Mouse (Mus musculus) regulatory T cell (primary cell): ENCODE results near the gene Armc3.
"Not testable (repeated sequence)": the region's sequence is repeated elsewhere in the genome, so short reads cannot be mapped to it uniquely, and the experiment has no call there.

Source experiments
- in situ Hi-C: fragments of 300-600 bp; cut with MboI, MseI; formaldehyde crosslinking; loops from one replicate; pipeline ENCODE4 v1.15.1; 2025; ENCODE audit warnings: high pct_unique_total_duplicates

Armc3 gene

GRCm38 (mm10) chr2:19270709-19271120 lies 71.6 kb downstream of the Armc3 start:
- in situ Hi-C loops, result loop anchor here (10.0 kb wide), 1 partner anchor 276 kb away; the partner anchor contains the start of genes 4930426L09Rik and Pip4k2a

- in situ Hi-C loops, result loop anchor here (10.0 kb wide), 1 partner anchor 280 kb away; the partner anchor contains the start of genes 4930426L09Rik and Pip4k2a
These were observed 75.5 kb downstream of the Armc3 start for GRCm38 (mm10) chr2:19274583-19274982.

DNA sequence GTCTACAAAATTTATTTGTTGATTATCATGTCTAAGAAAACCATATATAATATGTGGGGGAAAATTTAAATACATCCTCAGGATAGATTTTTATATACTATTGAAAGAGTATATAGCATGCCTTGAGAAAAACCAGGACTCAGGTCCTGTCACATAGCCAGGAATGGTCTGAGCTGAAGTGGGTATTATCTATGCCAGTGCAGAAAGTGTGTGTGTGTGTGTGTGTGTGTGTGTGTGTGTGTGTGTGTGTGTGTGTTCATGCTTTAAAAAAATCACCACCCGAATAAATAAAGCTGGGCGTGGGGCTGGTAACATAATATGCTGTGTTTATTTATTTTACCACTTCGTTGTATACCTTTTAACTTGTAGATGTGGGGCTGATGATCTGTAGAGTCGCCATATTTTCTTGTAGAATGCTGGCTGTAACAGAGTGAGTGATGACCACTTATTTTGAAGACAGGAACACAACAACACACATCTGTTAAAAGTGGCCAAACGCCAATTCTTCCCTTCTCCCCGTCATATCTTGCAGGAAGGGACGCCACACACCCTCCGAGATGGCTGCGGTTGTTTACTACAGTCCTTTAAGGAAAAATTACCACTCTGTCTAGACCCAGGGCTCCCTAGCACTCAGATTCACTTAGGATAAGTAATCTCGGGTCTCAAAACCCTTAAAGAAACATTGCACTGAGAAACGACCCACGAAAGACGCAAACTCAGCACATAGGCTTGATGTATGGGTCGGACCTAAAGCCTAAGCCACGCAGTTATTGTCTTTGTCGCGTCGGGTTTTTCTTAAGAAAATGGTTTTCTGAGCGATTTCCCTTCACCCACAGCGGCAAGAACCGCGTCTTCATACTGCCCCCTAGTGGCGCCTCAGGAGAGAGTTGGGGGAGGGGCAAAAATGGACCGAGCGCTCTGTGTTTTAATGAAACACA lies 76.8 kb downstream of the Armc3 start:
- in situ Hi-C loops, result loop anchor here (10.0 kb wide), 1 partner anchor 281 kb away; the partner anchor contains the start of genes 4930426L09Rik and Pip4k2a

DNA sequence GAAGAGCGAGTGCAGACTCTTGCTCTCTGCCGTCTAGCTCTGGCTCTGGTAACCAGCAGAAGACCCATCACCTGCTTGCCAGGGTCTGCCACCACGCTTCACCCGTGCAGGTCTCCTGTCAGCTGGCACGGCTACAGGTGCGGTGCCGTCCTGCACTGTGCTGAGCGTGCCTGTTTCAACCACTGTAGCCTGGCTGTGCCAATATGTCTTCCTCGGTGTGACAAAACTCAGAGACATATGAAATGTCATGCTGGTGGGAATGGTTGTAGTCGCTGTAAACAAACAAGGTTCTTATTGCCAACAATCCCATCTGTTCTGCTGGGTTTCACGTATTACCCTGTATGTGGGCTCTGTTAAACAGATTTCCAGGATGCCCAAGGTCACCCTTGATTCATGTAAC lies 81.2 kb downstream of the Armc3 start:
- in situ Hi-C loops, result no loop called here

DNA sequence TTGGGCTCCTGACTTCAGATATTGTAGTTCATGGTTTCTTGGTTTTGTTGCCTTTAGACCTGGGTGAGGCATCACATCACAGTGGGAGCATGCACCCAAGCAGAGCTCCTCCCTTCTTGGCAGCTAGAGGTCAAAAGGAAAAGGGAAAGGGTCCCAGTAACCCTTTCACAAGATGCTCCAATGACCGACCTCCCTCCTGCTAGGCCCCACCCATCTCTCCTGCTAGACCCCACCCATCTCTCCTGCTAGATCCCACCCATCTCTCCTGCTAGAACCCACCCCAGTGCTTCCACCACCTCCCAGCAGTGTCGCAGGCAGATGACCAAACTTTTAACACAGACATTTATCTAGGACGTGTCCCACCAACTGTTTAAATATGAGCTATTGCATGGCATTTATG lies 93.3 kb downstream of the Armc3 start:
- in situ Hi-C loops, result no loop called here

- in situ Hi-C loops, result no loop called here
These were observed 101.4 kb downstream of the Armc3 start for GRCm38 (mm10) chr2:19300345-19301089.

GRCm38 (mm10) chr2:19301251-19301650 lies 102.1 kb downstream of the Armc3 start:
- in situ Hi-C loops, result no loop called here

DNA sequence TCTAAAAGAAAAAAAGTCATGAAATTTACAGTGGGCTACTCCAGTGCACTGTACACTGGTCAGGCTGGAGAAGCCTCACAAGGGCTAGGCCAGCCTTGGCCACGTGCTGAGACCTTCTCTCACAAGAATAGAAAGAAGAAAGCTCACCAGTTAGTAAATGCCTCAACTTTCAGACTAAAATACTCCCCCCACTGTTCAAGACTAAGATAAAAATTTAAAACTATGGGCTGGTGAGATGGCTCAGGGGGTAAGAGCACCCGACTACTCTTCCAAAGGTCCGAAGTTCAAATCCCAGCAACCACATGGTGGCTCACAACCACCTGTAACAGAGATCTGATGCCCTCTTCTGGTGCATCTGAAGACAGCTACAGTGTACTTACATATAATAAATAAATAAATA lies 104.0 kb downstream of the Armc3 start:
- in situ Hi-C loops, result not testable (repeated sequence)

GRCm38 (mm10) chr2:19310498-19310897 lies 111.4 kb downstream of the Armc3 start:
- in situ Hi-C loops, result no loop called here

- in situ Hi-C loops, result no loop called here
These were observed 117.0 kb downstream of the Armc3 start for GRCm38 (mm10) chr2:19316056-19316455.

DNA sequence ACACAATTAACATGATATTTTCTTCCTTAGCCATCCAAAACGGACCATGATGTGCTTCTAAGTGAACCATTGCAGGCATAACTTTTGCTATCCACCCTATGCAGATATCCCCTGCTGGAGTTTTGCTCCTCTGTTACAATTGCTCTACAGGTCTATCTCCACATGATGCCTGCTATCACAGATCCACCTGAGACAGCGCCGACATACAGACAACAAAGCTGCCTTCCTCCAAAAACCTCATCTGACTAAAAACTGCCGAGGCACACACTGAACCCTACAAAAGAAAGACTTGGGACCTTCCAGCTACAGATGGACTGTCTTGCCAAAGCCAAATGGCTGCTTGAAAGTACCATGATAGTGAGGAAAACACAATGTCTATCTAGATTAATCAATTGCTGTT lies 117.6 kb downstream of the Armc3 start:
- in situ Hi-C loops, result no loop called here

GRCm38 (mm10) chr2:19317151-19317812 lies 118.2 kb downstream of the Armc3 start:
- in situ Hi-C loops, result not testable (repeated sequence)

- in situ Hi-C loops, result no loop called here
These were observed 119.4 kb downstream of the Armc3 start for GRCm38 (mm10) chr2:19318499-19318898.

GRCm38 (mm10) chr2:19319284-19319683 lies 120.2 kb downstream of the Armc3 start:
- in situ Hi-C loops, result no loop called here

- in situ Hi-C loops, result no loop called here
These were observed 123.3 kb downstream of the Armc3 start for GRCm38 (mm10) chr2:19322448-19322847.

GRCm38 (mm10) chr2:19326376-19326775 lies 127.3 kb downstream of the Armc3 start:
- in situ Hi-C loops, result no loop called here

GRCm38 (mm10) chr2:19327811-19328210 lies 128.7 kb downstream of the Armc3 start:
- in situ Hi-C loops, result no loop called here

DNA sequence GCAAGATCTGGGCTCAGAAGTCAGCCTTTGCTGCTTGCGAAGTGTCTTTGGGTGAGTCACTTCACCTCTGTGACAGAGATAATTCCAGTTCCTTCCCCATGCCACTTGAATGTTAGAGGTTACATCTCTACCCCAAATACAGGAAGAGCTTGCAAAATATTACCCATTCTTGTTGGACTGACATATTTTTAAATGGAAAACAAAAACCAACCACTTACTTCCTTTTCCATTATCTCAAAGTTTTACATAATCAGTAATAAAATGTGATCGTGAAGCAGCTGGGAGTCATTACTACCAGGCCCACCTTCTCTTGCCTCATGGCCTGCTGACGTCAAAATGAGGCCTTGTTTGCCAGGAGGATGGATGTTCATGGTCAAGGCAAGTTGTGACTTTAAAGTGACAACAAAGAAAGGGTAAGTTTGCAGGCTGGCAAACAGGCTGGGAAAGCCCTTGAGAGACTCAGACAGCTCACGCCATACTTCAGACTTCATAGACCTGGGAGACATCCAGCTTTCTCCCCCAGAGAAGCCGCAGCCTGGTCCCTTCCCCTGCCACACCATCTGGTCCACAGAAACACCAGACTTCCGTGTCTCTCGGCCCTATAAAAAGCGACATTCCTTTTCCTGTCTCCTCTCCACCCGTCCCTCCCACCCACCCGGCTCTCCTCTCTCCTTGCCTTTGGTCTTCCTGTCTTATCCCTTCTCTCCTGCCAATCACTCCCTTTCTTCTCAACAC lies 145.0 kb downstream of the Armc3 start:
- in situ Hi-C loops, result no loop called here

- in situ Hi-C loops, result no loop called here
These were observed 145.7 kb downstream of the Armc3 start for GRCm38 (mm10) chr2:19344636-19345413.

DNA sequence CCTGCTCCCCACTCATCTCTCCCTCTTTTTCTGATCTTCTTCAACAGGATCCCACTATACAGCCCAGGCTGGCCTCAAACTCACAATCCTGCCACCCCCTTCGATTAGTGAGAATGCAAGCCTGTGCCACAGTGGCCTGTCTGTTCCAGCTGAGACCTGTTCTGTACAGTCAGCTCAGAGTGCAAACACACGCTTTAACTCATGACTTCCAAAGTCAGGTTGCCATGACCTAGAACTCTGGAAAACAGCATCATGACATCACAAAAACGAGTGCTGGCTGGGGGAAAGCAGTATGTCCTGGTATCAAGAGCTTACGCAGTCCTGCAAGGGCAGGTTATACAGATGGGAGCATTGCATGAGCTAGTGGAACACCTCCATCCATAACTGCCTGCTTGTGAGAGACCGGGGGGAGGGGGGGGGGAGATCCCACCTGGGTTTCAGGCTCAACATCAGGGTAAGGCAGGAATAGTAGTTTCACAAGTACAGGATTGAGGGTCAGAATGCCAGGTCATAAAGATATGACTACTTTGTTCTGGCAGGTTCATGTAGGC lies 146.4 kb downstream of the Armc3 start:
- in situ Hi-C loops, result no loop called here
